Mouse (Mus musculus): ENCODE results near the gene Nkpd1.

DNA sequence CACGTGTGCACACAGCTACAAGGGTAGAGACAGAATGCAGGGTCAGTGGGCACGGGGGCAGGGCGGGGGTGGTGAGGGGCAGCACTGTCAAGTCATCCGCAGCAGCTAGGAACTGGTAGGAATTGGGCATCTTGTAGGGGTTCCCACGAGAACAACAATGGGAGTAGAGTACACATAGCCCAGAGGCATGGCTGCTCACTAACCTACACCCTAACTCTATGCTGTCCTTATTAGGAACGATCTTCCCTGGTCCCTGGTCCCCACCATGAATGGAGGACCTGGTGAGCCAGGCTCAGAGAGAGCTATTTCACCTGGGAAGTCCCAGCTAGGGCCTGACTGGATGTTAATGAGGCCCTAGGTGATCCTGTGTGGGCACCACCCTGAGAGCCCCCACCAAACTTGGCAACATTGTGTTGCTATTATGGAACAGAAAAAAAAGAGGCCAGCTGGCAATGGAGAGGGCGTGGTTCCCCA is 24.1 kb downstream of the Nkpd1 start:
- TF ChIP-seq POLR2A (IDR thresholded peaks at IDR 0.05; ENCODE audit: insufficient read depth, low read depth, low read length): no peak
- TF ChIP-seq EP300 (IDR thresholded peaks at IDR 0.05; ENCODE audit: insufficient read depth, low read depth, low read length): no peak
- TF ChIP-seq CTCF (IDR thresholded peaks at IDR 0.05): no peak
